Mouse (Mus musculus) neural tube, embryonic 11.5 days (tissue): ENCODE data around the gene Vegfa. TPM values are rescaled to one million over a fixed set of nuclear protein-coding genes. Genes with fewer than 3 reads are reported as not detected.

Experiments used
- ATAC-seq: fragments of 200-750 bp; cut with Nextera tagmentation; 2 replicates; pipeline ENCODE4 v1.8.0; 2017; ENCODE audit warnings: moderate number of reproducible peaks, mild to moderate bottlenecking, moderate TSS enrichment, moderate library complexity; ENCODE audit not compliant: insufficient read depth, low FRiP score, low TSS enrichment
- DNase-seq: peaks from one replicate; pipeline ENCODE4 v3.0.0-alpha.2; 2015; ENCODE audit warnings: low spot score
- H3K27ac ChIP-seq: fragments of 300-500 bp; sonication (generic); 2 replicates; pipeline ENCODE4 v1.5.1; 2014; ENCODE audit warnings: low read depth, mild to moderate bottlenecking, low read length
- H3K27me3 ChIP-seq: fragments of 300-500 bp; sonication (generic); 2 replicates; pipeline ENCODE4 v1.6.1; 2014; ENCODE audit warnings: mild to moderate bottlenecking, low read length, mixed read lengths; ENCODE audit not compliant: control insufficient read depth, insufficient read depth
- H3K36me3 ChIP-seq: fragments of 300-500 bp; sonication (generic); 2 replicates; pipeline ENCODE4 v1.6.1; 2014; ENCODE audit warnings: mild to moderate bottlenecking, low read length, moderate library complexity, mixed read lengths; ENCODE audit not compliant: control insufficient read depth, insufficient read depth
- H3K4me1 ChIP-seq: fragments of 300-500 bp; sonication (generic); 2 replicates; pipeline ENCODE4 v1.6.1; 2014; ENCODE audit warnings: low read length, mixed read lengths; ENCODE audit not compliant: control insufficient read depth, insufficient read depth
- H3K4me2 ChIP-seq: fragments of 300-500 bp; sonication (generic); 2 replicates; pipeline ENCODE4 v1.6.1; 2014; ENCODE audit warnings: low read depth, mild to moderate bottlenecking, moderate library complexity
- H3K4me3 ChIP-seq: fragments of 300-500 bp; sonication (generic); 2 replicates; pipeline ENCODE4 v1.5.1; 2014; ENCODE audit warnings: low read depth, low read length
- H3K9ac ChIP-seq: fragments of 300-500 bp; sonication (generic); 2 replicates; pipeline ENCODE4 v1.6.1; 2014; ENCODE audit warnings: mild to moderate bottlenecking, low read length
- H3K9me3 ChIP-seq: fragments of 300-500 bp; sonication (generic); 2 replicates; pipeline ENCODE4 v1.6.1; 2016; ENCODE audit warnings: low read length; ENCODE audit not compliant: control insufficient read depth
- WGBS: fragments of 180-500 bp; shearing (Covaris S2); extraction: QIAGEN DNeasy Blood & Tissue Kit; methylation state at CpG from one replicate; pipeline ENCODE4 v1.1.7; 2014; 5-methylcytosine and 5-hydroxymethylcytosine counted together
- polyA plus RNA-seq: library from polyadenylated mRNA; unstranded; fragments of >200 nt; fragmentation: Nextera tagmentation; extraction: Ambion mirVana; gene quantifications from 2 replicates; pipeline ENCODE4 v1.2.1, GENCODE M21; 2014

Gene Vegfa
- polyA plus RNA-seq, 1 experiment from 2014 or later, result 3.4 TPM

GRCm38 (mm10) chr17:46010462-46010861 is 21.7 kb downstream of the Vegfa start:
- H3K4me2 ChIP-seq, result no peak overlapping the region
- no peaks in the 10 kb centered on the region for H3K27me3 ChIP-seq
- H3K36me3 ChIP-seq, result no peaks in the 10 kb centered on the region
- ATAC-seq, result no peak
- WGBS, result 90% methylated on average over 6 of the region's 6 CpGs
- no peak overlapping the region for H3K4me3 ChIP-seq
- no peaks in the 10 kb centered on the region for H3K4me1 ChIP-seq
- H3K27ac ChIP-seq, result no peak overlapping the region
- no peak for DNase-seq
- H3K9me3 ChIP-seq, result no peaks in the 10 kb centered on the region
- no peak overlapping the region for H3K9ac ChIP-seq

- Histone ChIP-seq H3K4me1 (no peaks in the 10 kb centered on the region), H3K27ac (no peak overlapping the region), H3K27me3 (no peaks in the 10 kb centered on the region), H3K36me3 (no peaks in the 10 kb centered on the region), H3K4me2 (no peak overlapping the region), H3K9me3 (no peaks in the 10 kb centered on the region), H3K9ac (no peak overlapping the region), H3K4me3 (no peak overlapping the region)
- no peak for ATAC-seq
- WGBS, result 68% methylated on average over 7 of the region's 7 CpGs
- DNase-seq, result no peak
Measured at GRCm38 (mm10) chr17:46009182-46009581, 23.0 kb downstream of the Vegfa start.

GRCm38 (mm10) chr17:46005458-46005857 is 26.7 kb downstream of the Vegfa start:
- H3K36me3 ChIP-seq, result no peaks in the 10 kb centered on the region
- 84% methylated on average over 3 of the region's 3 CpGs for WGBS
- ATAC-seq, result no peak

GRCm38 (mm10) chr17:46004482-46004881 is 27.7 kb downstream of the Vegfa start:
- Histone ChIP-seq H3K36me3 (no peaks in the 10 kb centered on the region), H3K9me3 (no peaks in the 10 kb centered on the region), H3K27me3 (no peaks in the 10 kb centered on the region), H3K4me3 (no peak overlapping the region), H3K27ac (no peak overlapping the region), H3K9ac (no peak overlapping the region), H3K4me2 (no peak overlapping the region), H3K4me1 (no peaks in the 10 kb centered on the region)
- WGBS, result 86% methylated on average over 5 of the region's 5 CpGs
- DNase-seq, result no peak
- no peak for ATAC-seq

More at GRCm38 (mm10) chr17:46005458-46005857, 26.7 kb downstream of the Vegfa start:
- Histone ChIP-seq H3K9ac (no peak overlapping the region), H3K27me3 (no peaks in the 10 kb centered on the region), H3K4me2 (no peak overlapping the region), H3K9me3 (no peaks in the 10 kb centered on the region), H3K4me1 (no peaks in the 10 kb centered on the region), H3K4me3 (no peak overlapping the region), H3K27ac (no peak overlapping the region)
- DNase-seq, result no peak

- WGBS, result 76% methylated on average over 15 of the region's 15 CpGs
- DNase-seq, result no peak
- H3K9me3 ChIP-seq, result no peaks in the 10 kb centered on the region
- no peak overlapping the region for H3K27ac ChIP-seq
- no peaks in the 10 kb centered on the region for H3K27me3 ChIP-seq
- no peaks in the 10 kb centered on the region for H3K36me3 ChIP-seq
- ATAC-seq, result no peak
- H3K4me1 ChIP-seq, result no peaks in the 10 kb centered on the region
- H3K4me2 ChIP-seq, result no peak overlapping the region
- H3K9ac ChIP-seq, result no peak overlapping the region
- H3K4me3 ChIP-seq, result no peak overlapping the region
Measured at GRCm38 (mm10) chr17:46003717-46004481, 28.3 kb downstream of the Vegfa start.

- Histone ChIP-seq H3K9ac (no peak overlapping the region), H3K9me3 (no peaks in the 10 kb centered on the region), H3K27ac (no peak overlapping the region), H3K4me1 (no peaks in the 10 kb centered on the region), H3K27me3 (no peaks in the 10 kb centered on the region), H3K4me3 (no peak overlapping the region), H3K4me2 (no peak overlapping the region), H3K36me3 (no peaks in the 10 kb centered on the region)
- 86% methylated on average over 9 of the region's 9 CpGs for WGBS
- no peak for DNase-seq
- ATAC-seq, result no peak
Measured at GRCm38 (mm10) chr17:45999366-45999940, 32.7 kb downstream of the Vegfa start.

- H3K9me3 ChIP-seq, result no peaks in the 10 kb centered on the region
- H3K27me3 ChIP-seq, result no peaks in the 10 kb centered on the region
- no peak overlapping the region for H3K27ac ChIP-seq
- no peak overlapping the region for H3K4me3 ChIP-seq
- H3K36me3 ChIP-seq, result no peaks in the 10 kb centered on the region
- ATAC-seq (no peak), DNase-seq (no peak)
- WGBS, result 21% methylated on average over 6 of the region's 6 CpGs
- H3K9ac ChIP-seq, result no peak overlapping the region
- H3K4me2 ChIP-seq, result no peak overlapping the region
- no peaks in the 10 kb centered on the region for H3K4me1 ChIP-seq
Measured at GRCm38 (mm10) chr17:45998363-45998762, 33.8 kb downstream of the Vegfa start.

- ATAC-seq, result no peak
- 93% methylated on average over 9 of the region's 9 CpGs for WGBS
- H3K4me2 ChIP-seq, result no peak overlapping the region
Measured at GRCm38 (mm10) chr17:45996921-45997444, 35.2 kb downstream of the Vegfa start.

More at GRCm38 (mm10) chr17:45996921-45997444, 35.2 kb downstream of the Vegfa start:
- H3K9ac ChIP-seq, result no peak overlapping the region
- no peak for DNase-seq
- H3K36me3 ChIP-seq, result no peaks in the 10 kb centered on the region
- no peaks in the 10 kb centered on the region for H3K4me1 ChIP-seq
- no peak overlapping the region for H3K4me3 ChIP-seq
- H3K27me3 ChIP-seq, result no peaks in the 10 kb centered on the region
- H3K9me3 ChIP-seq, result no peaks in the 10 kb centered on the region
- no peak overlapping the region for H3K27ac ChIP-seq
